Mouse (Mus musculus) forebrain, embryonic 11.5 days (tissue): ENCODE measurements around the gene Yy1. TPM values are rescaled to one million over a fixed set of nuclear protein-coding genes. Genes with fewer than 3 reads are reported as not detected.

Source experiments
- ATAC-seq: fragments of 200-750 bp; cut with Nextera tagmentation; replicated peaks from 2 replicates; pipeline ENCODE4 v1.8.0; 2017; ENCODE audit warnings: moderate TSS enrichment; ENCODE audit not compliant: low FRiP score
- DNase-seq: peaks from one replicate; pipeline ENCODE4 v3.0.0-alpha.2; 2017; ENCODE audit warnings: low spot score
- H3K27ac ChIP-seq: fragments of 300-500 bp; sonication (generic); 2 replicates; pipeline ENCODE4 v1.5.1; 2014; ENCODE audit warnings: low read depth, low read length
- H3K27me3 ChIP-seq: fragments of 300-500 bp; sonication (generic); 2 replicates; pipeline ENCODE4 v1.6.1; 2014; ENCODE audit warnings: mild to moderate bottlenecking, low read length, mixed read lengths; ENCODE audit not compliant: control insufficient read depth, insufficient read depth
- H3K36me3 ChIP-seq: fragments of 300-500 bp; sonication (generic); 2 replicates; pipeline ENCODE4 v1.6.1; 2014; ENCODE audit warnings: mild to moderate bottlenecking, low read length, moderate library complexity, mixed read lengths; ENCODE audit not compliant: control insufficient read depth, insufficient read depth
- H3K4me1 ChIP-seq: fragments of 300-500 bp; sonication (generic); replicated peaks from 2 replicates; pipeline ENCODE4 v1.6.1; 2014; ENCODE audit warnings: low read length, mixed read lengths; ENCODE audit not compliant: control insufficient read depth, insufficient read depth
- H3K4me2 ChIP-seq: fragments of 300-500 bp; sonication (generic); 2 replicates; pipeline ENCODE4 v1.6.1; 2014; ENCODE audit warnings: low read depth, mild to moderate bottlenecking, low read length, moderate library complexity, mixed read lengths; ENCODE audit not compliant: severe bottlenecking
- H3K4me3 ChIP-seq: fragments of 300-500 bp; sonication (generic); 2 replicates; pipeline ENCODE4 v1.5.1; 2014; ENCODE audit warnings: low read depth, low read length
- H3K9ac ChIP-seq: fragments of 300-500 bp; sonication (generic); 2 replicates; pipeline ENCODE4 v1.6.1; 2014; ENCODE audit warnings: low read length
- H3K9me3 ChIP-seq: fragments of 300-500 bp; sonication (generic); 2 replicates; pipeline ENCODE4 v1.6.1; 2016; ENCODE audit warnings: low read length, mixed read lengths; ENCODE audit not compliant: control insufficient read depth
- WGBS: fragments of 180-500 bp; shearing (Covaris S2); extraction: QIAGEN DNeasy Blood & Tissue Kit; methylation state at CpG from one replicate; pipeline ENCODE4 v1.1.7; 2014; 5-methylcytosine and 5-hydroxymethylcytosine counted together
- microRNA counts: library from miRNA; unstranded; fragments of <30 nt; microRNA quantifications from one replicate; lab custom pipeline; 2015
- microRNA-seq: library from miRNA; unstranded; fragments of <30 nt; microRNA quantifications from one replicate; pipeline ENCODE4, GENCODE M21; 2016; ENCODE audit not compliant: insufficient number of aligned reads
- polyA plus RNA-seq: library from polyadenylated mRNA; unstranded; fragments of >200 nt; fragmentation: Nextera tagmentation; extraction: Ambion mirVana; gene quantifications from 2 replicates; pipeline ENCODE4 v1.2.1, GENCODE M21; 2014

Gene Yy1
- polyA plus RNA-seq, 1 experiment from 2014 or later = 22.1 TPM

DNA sequence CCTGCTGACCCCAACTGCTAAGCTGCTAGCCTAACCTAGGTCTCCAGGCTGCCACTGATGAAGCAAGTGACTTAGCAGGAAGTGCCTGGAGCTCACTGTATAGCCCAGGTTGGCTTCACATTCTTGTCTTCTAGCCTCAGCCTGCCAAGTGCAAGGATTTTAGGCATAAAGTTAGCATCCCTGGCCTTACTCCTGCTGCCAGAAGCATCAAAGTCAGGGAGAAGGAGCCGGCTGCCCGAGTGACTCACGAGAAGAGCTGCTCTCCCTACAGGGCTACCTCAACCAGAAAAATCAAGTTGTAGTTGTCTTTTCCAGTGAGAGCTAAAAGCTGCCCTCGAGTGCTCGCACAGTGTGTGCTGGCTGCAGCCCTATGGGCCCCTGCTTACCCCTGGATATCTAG, 65.7 kb downstream of the Yy1 start:
- 91% methylated on average over 5 of the region's 5 CpGs for WGBS
- Histone ChIP-seq H3K27ac (no peak overlapping the region), H3K4me1 (no peaks in the 10 kb centered on the region), H3K4me3 (no peak overlapping the region), H3K4me2 (no peak overlapping the region), H3K9ac (no peak overlapping the region), H3K9me3 (no peaks in the 10 kb centered on the region), H3K27me3 (no peaks in the 10 kb centered on the region), H3K36me3 (no peaks in the 10 kb centered on the region; the same call in 1 of the 2 replicates)
- DNase-seq (no peak), ATAC-seq (no peak)

DNA sequence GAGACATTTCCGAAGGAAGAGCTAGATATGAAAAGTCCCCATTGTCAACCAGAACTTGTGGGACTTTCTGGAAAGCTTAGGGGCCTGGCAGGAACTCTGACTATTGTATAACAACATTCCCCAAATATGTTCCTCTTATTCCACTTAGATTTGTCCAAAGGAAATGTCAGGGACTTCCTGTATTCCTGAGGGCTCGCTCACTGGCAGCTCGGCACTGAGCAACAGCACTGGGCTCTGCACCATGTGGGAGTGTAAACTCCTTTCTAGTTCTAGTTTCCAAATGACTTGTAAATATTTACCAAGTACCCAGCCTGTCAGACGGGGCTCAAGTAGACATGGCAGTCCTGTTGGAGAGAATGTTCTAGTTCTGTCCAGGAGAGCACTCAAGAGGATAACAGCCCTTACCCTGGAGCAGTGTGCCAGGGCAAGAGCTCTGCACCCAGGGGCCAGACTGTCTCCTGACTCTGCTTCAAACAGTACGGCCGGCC, 72.3 kb downstream of the Yy1 start:
- Histone ChIP-seq H3K4me1 (no peaks in the 10 kb centered on the region), H3K27ac (no peak overlapping the region), H3K4me2 (no peak overlapping the region), H3K9me3 (no peaks in the 10 kb centered on the region), H3K36me3 (peaks cover 9% of the 10 kb centered on the region), H3K9ac (no peak overlapping the region), H3K4me3 (no peak overlapping the region), H3K27me3 (no peaks in the 10 kb centered on the region)
- no peak for DNase-seq
- ATAC-seq = no peak
- 92% methylated on average over 6 of the region's 6 CpGs for WGBS

DNA sequence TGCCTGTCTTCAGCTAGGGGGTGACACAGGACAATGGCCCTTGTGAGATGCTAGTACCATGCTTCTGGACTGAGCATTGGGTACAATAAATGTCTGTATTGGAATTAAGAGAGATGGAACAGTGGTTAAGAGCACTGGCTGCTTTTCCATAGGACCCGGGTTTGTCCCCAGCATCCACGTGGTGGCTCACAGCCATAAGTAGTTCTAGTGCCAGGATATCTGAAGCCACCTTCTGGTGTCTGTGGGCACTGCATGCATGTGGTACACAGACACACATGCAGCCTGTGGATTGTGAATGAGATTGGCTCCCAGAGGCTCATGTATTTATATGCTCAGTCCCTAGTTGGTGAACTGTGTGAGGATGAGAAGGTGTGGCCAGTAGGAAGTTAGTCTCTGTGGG, 76.8 kb downstream of the Yy1 start:
- H3K4me3 ChIP-seq = no peak overlapping the region
- H3K9me3 ChIP-seq = no peaks in the 10 kb centered on the region
- H3K27ac ChIP-seq = no peak overlapping the region
- H3K4me2 ChIP-seq = no peak overlapping the region
- no peaks in the 10 kb centered on the region for H3K27me3 ChIP-seq
- DNase-seq (no peak), ATAC-seq (no peak)
- no peaks in the 10 kb centered on the region for H3K4me1 ChIP-seq
- H3K9ac ChIP-seq = no peak overlapping the region
- H3K36me3 ChIP-seq = peaks cover 11% of the 10 kb centered on the region
- 79% methylated on average over 2 of the region's 2 CpGs for WGBS

MicroRNAs within 50 kb of the gene (microRNA counts, 519-probe panel; counts per million panel counts)
- microRNA mmu-miR-345-3p (lab: Ali Mortazavi, UCI) (31.2 counts per million), microRNA mmu-miR-345-5p (lab: Ali Mortazavi, UCI) (4,055 counts per million, percentile 31 among the panel's probes with 10 or more counts)

Small RNA genes within 50 kb of the gene (microRNA-seq; reads per million reads assigned to microRNA genes)
- gene Mir345 = 223 reads per million, percentile 46 among the genes with 10 or more reads in this experiment

Other genes with a start within 250 kb of the Yy1 start
- gene Evl, start 238.3 kb upstream of the Yy1 start, polyA plus RNA-seq = 111 and 112 TPM in 2 replicates
- gene Degs2, start 90.7 kb upstream of the Yy1 start, polyA plus RNA-seq = 1.8 and 2.5 TPM in 2 replicates
- gene Slc25a29, start 42.9 kb downstream of the Yy1 start, polyA plus RNA-seq = 13.8 and 14.6 TPM in 2 replicates
- gene Slc25a47, start 43.1 kb downstream of the Yy1 start, polyA plus RNA-seq = 10.0 and 12.2 TPM in 2 replicates
- gene Wdr25, start 100.7 kb downstream of the Yy1 start, polyA plus RNA-seq = 5.7 and 7.2 TPM in 2 replicates
- gene Wars, start 101.2 kb downstream of the Yy1 start, polyA plus RNA-seq = 140 and 142 TPM in 2 replicates